Mouse (Mus musculus): ENCODE measurements at regions not wholly inside any gene's neighbourhood (a gene's known extent, or its start where the extent isn't known, plus 50 kb on each side); places are given as distances from the start of the nearest gene placed in this dataset.

GRCm38 (mm10) chr10:60952495-60952894, 121.1 kb upstream of the Unc5b start:
- Histone ChIP-seq H3K36me3 (ENCODE audit: control insufficient read depth, insufficient read depth, low read length) (no peaks in the 10 kb centered on the region), H3K4me3 (ENCODE audit: low read length) (no peak overlapping the region), H3K4me1 (ENCODE audit: control insufficient read depth, insufficient read depth, low read depth, low read length) (peaks cover 3% of the 10 kb centered on the region), H3K9me3 (ENCODE audit: control insufficient read depth, low read length) (no peaks in the 10 kb centered on the region), H3K27me3 (replicated peaks; ENCODE audit: control insufficient read depth, insufficient read depth, low read length) (no peaks in the 10 kb centered on the region), H3K27ac (ENCODE audit: low read depth, low read length) (no peak overlapping the region), H3K4me2 (ENCODE audit: low read length) (no peak overlapping the region), H3K9ac (ENCODE audit: low read depth, low read length) (no peak overlapping the region)
- WGBS, result 9% methylated on average over 7 of the region's 7 CpGs
- no peak for ATAC-seq

GRCm38 (mm10) chr10:60948983-60949677, 117.7 kb upstream of the Unc5b start:
- H3K27me3 ChIP-seq (replicated peaks; ENCODE audit: control insufficient read depth, insufficient read depth, low read length), result no peaks in the 10 kb centered on the region
- 37% methylated on average over 7 of the region's 7 CpGs for WGBS
- H3K9ac ChIP-seq (ENCODE audit: low read depth, low read length), result no peak overlapping the region
- ATAC-seq, result no peak
- H3K27ac ChIP-seq (ENCODE audit: low read depth, low read length), result no peak overlapping the region
- no peaks in the 10 kb centered on the region for H3K9me3 ChIP-seq (ENCODE audit: control insufficient read depth, low read length)
- H3K4me2 ChIP-seq (ENCODE audit: low read length), result no peak overlapping the region
- no peak overlapping the region for H3K4me3 ChIP-seq (ENCODE audit: low read length)
- no peaks in the 10 kb centered on the region for H3K4me1 ChIP-seq (ENCODE audit: control insufficient read depth, insufficient read depth, low read depth, low read length)
- H3K36me3 ChIP-seq (ENCODE audit: control insufficient read depth, insufficient read depth, low read length), result no peaks in the 10 kb centered on the region

- Histone ChIP-seq H3K9me3 (ENCODE audit: control insufficient read depth, low read length) (no peaks in the 10 kb centered on the region), H3K36me3 (ENCODE audit: control insufficient read depth, insufficient read depth, low read length) (no peaks in the 10 kb centered on the region), H3K4me1 (ENCODE audit: control insufficient read depth, insufficient read depth, low read depth, low read length) (no peaks in the 10 kb centered on the region), H3K4me3 (ENCODE audit: low read length) (no peak overlapping the region), H3K27me3 (replicated peaks; ENCODE audit: control insufficient read depth, insufficient read depth, low read length) (no peaks in the 10 kb centered on the region), H3K9ac (ENCODE audit: low read depth, low read length) (no peak overlapping the region), H3K4me2 (ENCODE audit: low read length) (no peak overlapping the region), H3K27ac (ENCODE audit: low read depth, low read length) (no peak overlapping the region)
- ATAC-seq, result no peak
- 85% methylated on average over 6 of the region's 6 CpGs for WGBS
Observed at GRCm38 (mm10) chr10:60943074-60943473, 111.7 kb upstream of the Unc5b start.

GRCm38 (mm10) chr10:60938749-60939148, 107.4 kb upstream of the Unc5b start:
- peaks cover 13% of the 10 kb centered on the region; the same call in 1 of the 2 replicates for H3K4me1 ChIP-seq (ENCODE audit: control insufficient read depth, insufficient read depth, low read depth, low read length)
- H3K4me2 ChIP-seq (ENCODE audit: low read length), result no peak overlapping the region
- H3K4me3 ChIP-seq (ENCODE audit: low read length), result no peak overlapping the region
- no peak for ATAC-seq
- no peaks in the 10 kb centered on the region for H3K36me3 ChIP-seq (ENCODE audit: control insufficient read depth, insufficient read depth, low read length)
- H3K27me3 ChIP-seq (replicated peaks; ENCODE audit: control insufficient read depth, insufficient read depth, low read length), result no peaks in the 10 kb centered on the region
- no peak overlapping the region for H3K27ac ChIP-seq (ENCODE audit: low read depth, low read length)
- WGBS, result 89% methylated on average over 10 of the region's 10 CpGs
- H3K9ac ChIP-seq (ENCODE audit: low read depth, low read length), result no peak overlapping the region
- H3K9me3 ChIP-seq (ENCODE audit: control insufficient read depth, low read length), result no peaks in the 10 kb centered on the region

DNA sequence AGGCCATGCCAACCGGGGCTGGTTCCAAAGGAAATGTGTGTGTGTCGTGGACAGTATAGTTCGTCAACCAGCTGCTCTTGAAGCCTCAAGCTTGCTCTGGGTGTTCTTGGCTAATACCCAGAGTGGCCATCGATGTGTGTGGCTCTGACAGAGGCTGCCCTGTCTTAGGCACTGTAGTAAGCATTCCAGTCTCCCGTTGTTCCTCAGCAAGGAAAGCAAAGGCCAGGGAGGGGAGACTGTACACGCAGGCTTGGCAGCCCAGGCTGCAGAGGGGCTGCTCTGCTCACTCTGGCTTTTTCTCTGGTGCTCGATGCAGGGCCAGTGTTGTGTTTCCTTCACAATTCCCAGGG, 106.1 kb upstream of the Unc5b start:
- H3K27ac ChIP-seq (ENCODE audit: low read depth, low read length), result peak overlapping the region; percentile 16; the same call in 1 of the 2 replicates
- no peak overlapping the region for H3K4me2 ChIP-seq (ENCODE audit: low read length)
- peak; percentile 57 for ATAC-seq
- no peak overlapping the region for H3K4me3 ChIP-seq (ENCODE audit: low read length)
- no peaks in the 10 kb centered on the region for H3K9me3 ChIP-seq (ENCODE audit: control insufficient read depth, low read length)
- no peaks in the 10 kb centered on the region for H3K27me3 ChIP-seq (replicated peaks; ENCODE audit: control insufficient read depth, insufficient read depth, low read length)
- H3K9ac ChIP-seq (ENCODE audit: low read depth, low read length), result no peak overlapping the region
- no peaks in the 10 kb centered on the region for H3K36me3 ChIP-seq (ENCODE audit: control insufficient read depth, insufficient read depth, low read length)
- 40% methylated on average over 7 of the region's 7 CpGs for WGBS
- H3K4me1 ChIP-seq (ENCODE audit: control insufficient read depth, insufficient read depth, low read depth, low read length), result peaks cover 14% of the 10 kb centered on the region; the same call in 1 of the 2 replicates

- H3K4me3 ChIP-seq (ENCODE audit: low read length), result no peak overlapping the region
- H3K4me2 ChIP-seq (ENCODE audit: low read length), result no peak overlapping the region
- H3K4me1 ChIP-seq (ENCODE audit: control insufficient read depth, insufficient read depth, low read depth, low read length), result peaks cover 14% of the 10 kb centered on the region; the same call in 1 of the 2 replicates
- no peaks in the 10 kb centered on the region for H3K9me3 ChIP-seq (ENCODE audit: control insufficient read depth, low read length)
- WGBS, result 17% methylated on average over 13 of the region's 13 CpGs
- H3K36me3 ChIP-seq (ENCODE audit: control insufficient read depth, insufficient read depth, low read length), result no peaks in the 10 kb centered on the region
- H3K27ac ChIP-seq (ENCODE audit: low read depth, low read length), result no peak overlapping the region; the same call in 1 of the 2 replicates
- no peak overlapping the region for H3K9ac ChIP-seq (ENCODE audit: low read depth, low read length)
- no peaks in the 10 kb centered on the region for H3K27me3 ChIP-seq (replicated peaks; ENCODE audit: control insufficient read depth, insufficient read depth, low read length)
- peak; percentile 46 for ATAC-seq
Observed at GRCm38 (mm10) chr10:60936659-60937516, 105.5 kb upstream of the Unc5b start.

DNA sequence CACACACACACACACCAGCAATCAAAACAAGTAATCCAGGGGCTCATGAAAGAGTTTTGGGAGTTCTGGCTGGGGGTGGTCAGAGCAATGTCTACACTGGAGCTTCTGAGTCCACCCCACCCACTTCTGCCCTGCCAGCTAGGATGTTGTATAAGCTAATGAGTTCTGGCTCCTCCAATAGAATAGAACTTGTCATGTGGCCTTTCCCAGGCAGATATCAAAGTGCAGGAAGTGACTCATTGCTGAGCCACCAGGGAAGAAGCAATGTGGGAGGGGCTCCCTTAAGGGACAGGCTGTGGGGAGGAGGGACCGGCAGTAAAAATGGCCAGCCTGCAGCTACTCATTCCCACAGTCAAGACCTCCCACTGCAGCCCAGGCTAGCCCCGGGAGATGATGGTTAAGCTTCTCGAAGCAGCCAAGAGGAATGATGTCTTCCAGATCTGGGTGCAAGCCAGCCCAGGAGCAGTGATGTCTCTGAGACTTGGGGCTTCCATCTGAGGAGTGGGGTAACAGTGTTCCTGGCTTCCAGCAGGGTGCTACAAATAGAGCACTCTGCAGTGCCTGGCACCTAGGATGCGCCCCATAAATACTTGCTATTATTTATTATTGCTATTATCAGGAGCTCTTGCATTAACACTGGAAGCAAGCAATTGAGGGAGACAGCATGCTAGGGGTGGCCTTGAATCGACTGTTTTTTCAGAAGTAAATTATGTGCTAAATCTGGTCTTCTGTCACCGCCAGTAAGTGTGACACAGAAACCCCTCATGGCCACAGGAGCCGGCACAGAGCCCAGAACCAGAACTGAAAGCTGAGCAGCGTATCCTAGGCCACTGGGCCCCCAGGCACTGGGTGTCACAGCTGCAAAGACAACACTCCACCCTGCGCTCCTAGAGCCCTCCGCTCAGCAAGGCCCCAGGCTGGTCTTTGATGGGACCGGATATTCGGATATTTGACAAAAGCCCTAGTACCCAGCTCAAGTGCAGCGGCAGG, 103.2 kb upstream of the Unc5b start:
- Histone ChIP-seq H3K4me3 (ENCODE audit: low read length) (no peak overlapping the region), H3K36me3 (ENCODE audit: control insufficient read depth, insufficient read depth, low read length) (no peaks in the 10 kb centered on the region), H3K27ac (ENCODE audit: low read depth, low read length) (no peak overlapping the region), H3K9me3 (ENCODE audit: control insufficient read depth, low read length) (no peaks in the 10 kb centered on the region), H3K9ac (ENCODE audit: low read depth, low read length) (no peak overlapping the region), H3K27me3 (replicated peaks; ENCODE audit: control insufficient read depth, insufficient read depth, low read length) (no peaks in the 10 kb centered on the region), H3K4me1 (ENCODE audit: control insufficient read depth, insufficient read depth, low read depth, low read length) (peaks cover 14% of the 10 kb centered on the region; the same call in 1 of the 2 replicates), H3K4me2 (ENCODE audit: low read length) (no peak overlapping the region)
- no peak for ATAC-seq
- WGBS, result 56% methylated on average over 13 of the region's 13 CpGs

DNA sequence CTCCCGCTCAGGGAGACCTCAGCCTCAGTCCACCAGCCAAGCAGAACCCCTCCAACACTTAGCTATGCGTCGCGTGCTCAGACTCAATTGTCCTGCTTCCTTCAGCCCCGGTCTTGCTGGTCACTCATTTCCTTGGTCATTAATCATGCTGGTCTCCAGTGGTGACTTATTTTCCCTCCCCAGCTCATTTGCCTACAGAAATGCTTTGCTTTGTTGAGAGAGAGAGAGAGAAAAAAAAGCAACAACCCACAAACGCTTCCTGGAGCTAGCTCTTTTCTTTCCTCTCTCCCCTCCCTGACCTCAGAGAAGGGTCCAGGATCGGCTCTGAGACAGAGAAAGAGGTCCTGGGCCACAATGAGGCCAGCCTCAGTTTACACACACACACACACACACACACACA, 102.5 kb upstream of the Unc5b start:
- Histone ChIP-seq H3K4me2 (ENCODE audit: low read length) (no peak overlapping the region), H3K9me3 (ENCODE audit: control insufficient read depth, low read length) (no peaks in the 10 kb centered on the region), H3K27ac (ENCODE audit: low read depth, low read length) (no peak overlapping the region), H3K36me3 (ENCODE audit: control insufficient read depth, insufficient read depth, low read length) (no peaks in the 10 kb centered on the region), H3K4me3 (ENCODE audit: low read length) (no peak overlapping the region), H3K4me1 (ENCODE audit: control insufficient read depth, insufficient read depth, low read depth, low read length) (peaks cover 14% of the 10 kb centered on the region; the same call in 1 of the 2 replicates), H3K27me3 (replicated peaks; ENCODE audit: control insufficient read depth, insufficient read depth, low read length) (no peaks in the 10 kb centered on the region), H3K9ac (ENCODE audit: low read depth, low read length) (no peak overlapping the region)
- no peak for ATAC-seq
- WGBS, result 14% methylated on average over 7 of the region's 7 CpGs
